Mouse (Mus musculus): Measurements from ENCODE around the gene Rere.
"Not testable (repeated sequence)": the region's sequence is repeated elsewhere in the genome, so short reads cannot be mapped to it uniquely, and the experiment has no call there.

Rere gene

GRCm38 (mm10) chr4:150522425-150522824 lies 241.0 kb downstream of the Rere start:
- DNase-seq, result no peak

- DNase-seq, result no peak
Measured at GRCm38 (mm10) chr4:150523351-150523750, 241.9 kb downstream of the Rere start.

GRCm38 (mm10) chr4:150526269-150526668 lies 244.8 kb downstream of the Rere start:
- DNase-seq, result no peak

- DNase-seq, result no peak
Measured at GRCm38 (mm10) chr4:150528426-150528825, 247.0 kb downstream of the Rere start.

GRCm38 (mm10) chr4:150528846-150529245 lies 247.4 kb downstream of the Rere start:
- DNase-seq, result no peak

GRCm38 (mm10) chr4:150531869-150532268 lies 250.4 kb downstream of the Rere start:
- DNase-seq, result no peak

- no peak for DNase-seq
Measured at GRCm38 (mm10) chr4:150536821-150537510, 255.5 kb downstream of the Rere start.

GRCm38 (mm10) chr4:150539846-150540245 lies 258.4 kb downstream of the Rere start:
- DNase-seq, result no peak

GRCm38 (mm10) chr4:150540392-150541094 lies 259.1 kb downstream of the Rere start:
- DNase-seq, result no peak

GRCm38 (mm10) chr4:150544231-150544630 lies 262.8 kb downstream of the Rere start:
- no peak for DNase-seq

GRCm38 (mm10) chr4:150544652-150545258 lies 263.3 kb downstream of the Rere start:
- DNase-seq, result no peak

GRCm38 (mm10) chr4:150545775-150546174 lies 264.3 kb downstream of the Rere start:
- DNase-seq, result no peak

GRCm38 (mm10) chr4:150546296-150546695 lies 264.9 kb downstream of the Rere start:
- not testable (repeated sequence) for DNase-seq

- no peak for DNase-seq
Measured at GRCm38 (mm10) chr4:150549393-150549792, 267.9 kb downstream of the Rere start.

GRCm38 (mm10) chr4:150549989-150550716 lies 268.7 kb downstream of the Rere start:
- no peak for DNase-seq

- DNase-seq, result no peak
Measured at GRCm38 (mm10) chr4:150551390-150551789, 269.9 kb downstream of the Rere start.

- DNase-seq, result no peak
Measured at GRCm38 (mm10) chr4:150552751-150553600, 271.5 kb downstream of the Rere start.

- DNase-seq, result no peak
Measured at GRCm38 (mm10) chr4:150555783-150556182, 274.3 kb downstream of the Rere start.

GRCm38 (mm10) chr4:150556382-150557221 lies 275.2 kb downstream of the Rere start:
- peak; percentile 65 for DNase-seq

- not testable (repeated sequence) for DNase-seq
Measured at GRCm38 (mm10) chr4:150557289-150557688, 275.8 kb downstream of the Rere start.

- no peak for DNase-seq
Measured at GRCm38 (mm10) chr4:150557976-150558375, 276.5 kb downstream of the Rere start.
